Mouse (Mus musculus): ENCODE measurements around the gene Hexb.
A peak's percentile ranks its signal among the peaks of the same experiment; 100 is the strongest.

Gene Hexb

GRCm38 (mm10) chr13:97223856-97224255, 25.7 kb upstream of the Hexb start:
- no peak for DNase-seq

GRCm38 (mm10) chr13:97220022-97220421, 21.9 kb upstream of the Hexb start:
- DNase-seq = no peak

- DNase-seq = no peak
Measured at GRCm38 (mm10) chr13:97216196-97216595, 18.0 kb upstream of the Hexb start.

GRCm38 (mm10) chr13:97215563-97215962, 17.4 kb upstream of the Hexb start:
- no peak for DNase-seq

- DNase-seq = no peak
Measured at GRCm38 (mm10) chr13:97214583-97215268, 16.6 kb upstream of the Hexb start.

- DNase-seq = no peak
Measured at GRCm38 (mm10) chr13:97208500-97209010, 10.4 kb upstream of the Hexb start.

- no peak for DNase-seq
Measured at GRCm38 (mm10) chr13:97208112-97208478, 9.9 kb upstream of the Hexb start.

- no peak for DNase-seq
Measured at GRCm38 (mm10) chr13:97207472-97208111, 9.4 kb upstream of the Hexb start.

GRCm38 (mm10) chr13:97206046-97206445, 7.9 kb upstream of the Hexb start:
- DNase-seq = no peak

GRCm38 (mm10) chr13:97205052-97205701, 7.0 kb upstream of the Hexb start:
- DNase-seq = peak; percentile 94

- peak; percentile 53 for DNase-seq
Measured at GRCm38 (mm10) chr13:97201896-97202295, 3.7 kb upstream of the Hexb start.

GRCm38 (mm10) chr13:97201076-97201475, 2.9 kb upstream of the Hexb start:
- no peak for DNase-seq

GRCm38 (mm10) chr13:97199123-97199522, 966 bp upstream of the Hexb start:
- DNase-seq = no peak

- DNase-seq = no peak
Measured at GRCm38 (mm10) chr13:97196925-97197218, 1.3 kb downstream of the Hexb start.

GRCm38 (mm10) chr13:97196186-97196924, 1.8 kb downstream of the Hexb start:
- no peak for DNase-seq

- DNase-seq = peak; percentile 72
Measured at GRCm38 (mm10) chr13:97193420-97193819, 4.7 kb downstream of the Hexb start.

GRCm38 (mm10) chr13:97192649-97193048, 5.5 kb downstream of the Hexb start:
- DNase-seq = no peak

GRCm38 (mm10) chr13:97187693-97188092, 10.5 kb downstream of the Hexb start:
- no peak for DNase-seq

- DNase-seq = no peak
Measured at GRCm38 (mm10) chr13:97186346-97186745, 11.8 kb downstream of the Hexb start.

GRCm38 (mm10) chr13:97184656-97185055, 13.5 kb downstream of the Hexb start:
- no peak for DNase-seq

GRCm38 (mm10) chr13:97184168-97184567, 14.0 kb downstream of the Hexb start:
- DNase-seq = no peak

GRCm38 (mm10) chr13:97182821-97183220, 15.3 kb downstream of the Hexb start:
- DNase-seq = no peak

GRCm38 (mm10) chr13:97180113-97180828, 17.9 kb downstream of the Hexb start:
- DNase-seq = no peak

Data from kidney, adult 11 months (tissue).